In the genomic region with DNA sequence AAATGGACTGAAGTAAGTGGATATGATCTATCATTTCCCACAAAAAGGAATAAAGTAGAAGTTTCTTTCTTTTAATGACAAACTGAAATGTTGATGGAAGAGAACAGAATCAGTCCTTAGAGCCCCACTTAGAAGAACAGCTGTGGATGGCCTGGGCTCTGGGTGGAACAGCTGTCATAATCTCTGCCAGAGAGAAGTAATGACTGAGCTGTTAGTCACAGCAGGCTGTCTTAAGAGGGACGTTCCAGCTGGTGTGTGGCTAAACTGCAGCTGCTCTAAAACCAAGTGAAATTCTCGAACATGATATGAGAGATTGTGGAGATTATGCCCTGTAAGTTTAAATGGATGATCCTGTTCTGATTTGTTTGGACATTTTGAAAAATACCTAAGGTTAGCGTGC, we compare ENCODE assay signal across 14 mouse cellular contexts. TPM values are rescaled to one million over a fixed set of nuclear protein-coding genes. Genes with fewer than 3 reads are reported as not detected.
DNase-seq lines count a peak whose midpoint lies in the region; ATAC-seq and TF ChIP-seq lines count a peak whose summit lies in the region.
"Had no signal": no experiment of that assay in that cellular context is flagged by ENCODE, and none has a peak within 500 bp of the region (broad histone marks: within the 10 kb centered on the region; RNA-seq: fewer than 3 reads in every experiment).

No protein-coding gene starts in this region.

- H3K27ac ChIP-seq in kidney, adult 2 months (ENCODE audit: insufficient read depth, low read depth, low read length): no peak overlapping the region
- H3K27ac ChIP-seq: limb, embryonic 15.5 days had no signal

- H3K79me2 ChIP-seq in C2C12 (ENCODE audit: control insufficient read depth, insufficient read depth): no peaks in the 10 kb centered on the region

- H3ac ChIP-seq in C2C12 (ENCODE audit: control insufficient read depth, insufficient read length, low read depth): no peak overlapping the region

- TF ChIP-seq POLR2A in kidney, adult 2 months (IDR thresholded peaks at IDR 0.05; ENCODE audit: low read depth, low read length): no peak

- H3K4me3 ChIP-seq in kidney, adult 2 months (ENCODE audit: insufficient read depth, low read depth, low read length): no peak overlapping the region
- H3K4me3 ChIP-seq in C2C12 (ENCODE audit: insufficient read depth, poor library complexity, severe bottlenecking): no peak overlapping the region
- H3K4me3 ChIP-seq: limb, embryonic 15.5 days had no signal

- WGBS in kidney, adult 2 months: 70% methylated on average over 3 of the region's 3 CpGs

- no peaks in the 10 kb centered on the region for H3K79me3 ChIP-seq in C2C12 (ENCODE audit: low read depth)

- H3K4me1 ChIP-seq in kidney, adult 2 months (ENCODE audit: control insufficient read depth, insufficient read depth, low read length): no peaks in the 10 kb centered on the region
- H3K4me1 ChIP-seq: limb, embryonic 15.5 days had no signal

- DNase-seq in frontal cortex, postnatal 10 days (ENCODE audit: low spot score in 2 of 2): no peak
- peak; percentile 58 for DNase-seq in kidney, postnatal 10 days
- no peak for DNase-seq in kidney, adult 2 months
- DNase-seq in mesoderm, embryonic 11.5 days (ENCODE audit: low read depth, low spot score): peak; percentile 34
- DNase-seq in left cerebral cortex, adult 8-10 months (ENCODE audit: low spot score in 2 of 2): no peak
- DNase-seq: cerebellum, adult 9-10 months; layer of hippocampus, adult 9-11 months; thymus, postnatal 4 days had no signal

- no peak for TF ChIP-seq CTCF in kidney, adult 2 months (conservative IDR thresholded peaks at IDR 0.05; ENCODE audit: insufficient read depth, insufficient read length, low read depth, low read length)
- no peak for TF ChIP-seq CTCF in C2C12 (IDR thresholded peaks at IDR 0.05; ENCODE audit: control insufficient read depth, insufficient read depth, insufficient read length)

- ATAC-seq in frontal cortex, adult (ENCODE audit: low TSS enrichment): 0 out of 2 replicates have a peak, but pooled peaks have one; percentile 33
- ATAC-seq in erythroblast, adult 5-6 weeks (replicated peaks; ENCODE audit: low FRiP score, poor library complexity, severe bottlenecking): no peak

- no peaks in the 10 kb centered on the region for H3K27me3 ChIP-seq in kidney, adult 2 months (replicated peaks; ENCODE audit: control insufficient read depth, insufficient read depth, low read length)
- H3K27me3 ChIP-seq in C2C12 (ENCODE audit: control insufficient read depth, insufficient read depth, insufficient read length): no peaks in the 10 kb centered on the region
- H3K27me3 ChIP-seq: CH12.LX; limb, embryonic 15.5 days had no signal

- no peaks in the 10 kb centered on the region; the same call in 1 of the 2 replicates for H3K36me3 ChIP-seq in kidney, adult 2 months (ENCODE audit: control insufficient read depth, insufficient read depth, low read length)
- H3K36me3 ChIP-seq in C2C12 (ENCODE audit: control insufficient read depth, insufficient read depth): peaks cover 73% of the 10 kb centered on the region

TF ChIP-seq in C2C12, 6 proteins besides CTCF, POLR2A, EP300 and RAD21:
- TF ChIP-seq MYOD1 (IDR thresholded peaks at IDR 0.05; ENCODE audit: control insufficient read depth, insufficient read length, low read depth): peak; percentile 100
- TF ChIP-seq FOSL1 (IDR thresholded peaks at IDR 0.05; ENCODE audit: insufficient read depth, low read length, poor library complexity, severe bottlenecking): peak; percentile 66
- TF ChIP-seq MAX (IDR thresholded peaks at IDR 0.05): no peak

RNA-seq across cellular contexts. Expression of a gene that starts 37.4 kb away (rescaled TPM):
- polyA plus RNA-seq in kidney, adult 2 months (2012; rRNA removed): 0.03 and 0.05 TPM in 2 replicates
- 0.01 TPM for polyA plus RNA-seq in C2C12 (2012; fragmentation: generic; extraction: Trizol)
- total RNA-seq in left cerebral cortex, adult 8-10 months (2022): under 1 TPM in 1 of 4 experiments, not detected in 3; 0.19 TPM
- total RNA-seq in erythroblast, adult 5-6 weeks (2015; ENCODE audit: low replicate concordance): not detected in 2 replicates
- total RNA-seq in erythroblast, adult 5-6 weeks (2017; ENCODE audit: low replicate concordance): 0.56 and 0.60 TPM in 2 replicates
- total RNA-seq: neutrophil, adult 5-6 weeks had no signal

Comparison
In these comparisons a context has a peak if more than half of its experiments do, and no peak if none do; other contexts are left out.
1. DNase-seq: peak in kidney, postnatal 10 days (single experiment) and mesoderm, embryonic 11.5 days (single experiment); none in frontal cortex, postnatal 10 days (0 of 2), kidney, adult 2 months (single experiment) and left cerebral cortex, adult 8-10 months (0 of 2).